Mouse (Mus musculus) spleen, adult 2 months (tissue): Measurements from ENCODE around the gene Ntm.

ENCODE experiments used
- CTCF ChIP-seq: fragments of 200-500 bp; IDR thresholded peaks from 2 replicates; pipeline ENCODE4 v1.5.1; 2011; ENCODE audit warnings: mild to moderate bottlenecking, inconsistent platforms; ENCODE audit not compliant: insufficient read depth, insufficient read length, insufficient replicate concordance; ENCODE audit errors: extremely low read depth
- POLR2A ChIP-seq: fragments of 200-500 bp; IDR thresholded peaks from 2 replicates; pipeline ENCODE4 v1.6.1; 2011; ENCODE audit warnings: low read depth, low read length, inconsistent platforms

DNA sequence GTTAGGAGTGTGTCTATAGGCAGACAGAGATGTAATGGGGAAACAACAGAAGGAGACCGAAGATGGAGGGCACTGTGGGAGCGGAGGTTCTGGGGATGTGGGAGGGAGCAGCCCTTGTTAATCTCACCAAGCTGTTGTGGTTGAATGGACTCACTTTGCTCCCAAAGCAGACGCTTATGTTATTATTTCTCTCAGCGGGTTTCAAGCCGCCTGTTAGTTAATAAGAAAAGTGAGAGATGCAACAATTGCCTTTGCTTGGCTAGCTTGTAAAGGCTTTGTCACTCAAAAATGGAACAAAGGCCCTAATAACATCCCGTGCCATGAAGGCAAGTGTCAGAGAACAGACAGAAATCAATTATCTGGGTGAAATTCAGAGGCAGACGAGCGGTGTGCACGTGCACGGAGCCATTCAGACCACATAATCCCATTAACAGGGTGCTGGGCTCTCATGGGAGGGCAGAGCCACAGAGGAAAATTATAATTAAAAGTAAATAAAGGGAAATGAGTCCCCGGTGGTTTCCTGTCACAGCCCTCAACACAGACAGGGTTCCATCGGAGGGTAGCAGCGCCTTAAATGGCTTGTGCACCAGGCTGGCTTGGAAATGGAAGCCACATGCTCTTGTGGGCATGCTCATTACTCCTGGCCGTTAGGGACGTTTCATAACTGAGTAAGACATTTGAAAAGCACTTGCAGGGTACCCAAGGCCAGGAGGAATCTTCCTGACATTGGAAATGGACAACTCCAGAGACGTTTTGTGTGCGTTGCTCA is 448.2 kb downstream of the Ntm start:
- TF ChIP-seq POLR2A, result no peak
- no peak for TF ChIP-seq CTCF
